Mouse (Mus musculus): ENCODE results near the gene Unc13b.

GRCm38 (mm10) chr4:43059697-43060096, 944 bp downstream of the Unc13b start:
- TF ChIP-seq CTCF (IDR thresholded peaks at IDR 0.05; ENCODE audit: low read depth, low read length) (no peak), POLR2A (IDR thresholded peaks at IDR 0.05; ENCODE audit: borderline replicate concordance, low read depth, low read length) (no peak)
